Mouse (Mus musculus): ENCODE results near the gene Bcor. TPM values are rescaled to one million over a fixed set of nuclear protein-coding genes. Genes with fewer than 3 reads are reported as not detected.
A peak's percentile ranks its signal among the peaks of the same experiment; 100 is the strongest.

Gene Bcor
- polyA plus RNA-seq, 1 experiment from 2014 or later, result 23.0 TPM

DNA sequence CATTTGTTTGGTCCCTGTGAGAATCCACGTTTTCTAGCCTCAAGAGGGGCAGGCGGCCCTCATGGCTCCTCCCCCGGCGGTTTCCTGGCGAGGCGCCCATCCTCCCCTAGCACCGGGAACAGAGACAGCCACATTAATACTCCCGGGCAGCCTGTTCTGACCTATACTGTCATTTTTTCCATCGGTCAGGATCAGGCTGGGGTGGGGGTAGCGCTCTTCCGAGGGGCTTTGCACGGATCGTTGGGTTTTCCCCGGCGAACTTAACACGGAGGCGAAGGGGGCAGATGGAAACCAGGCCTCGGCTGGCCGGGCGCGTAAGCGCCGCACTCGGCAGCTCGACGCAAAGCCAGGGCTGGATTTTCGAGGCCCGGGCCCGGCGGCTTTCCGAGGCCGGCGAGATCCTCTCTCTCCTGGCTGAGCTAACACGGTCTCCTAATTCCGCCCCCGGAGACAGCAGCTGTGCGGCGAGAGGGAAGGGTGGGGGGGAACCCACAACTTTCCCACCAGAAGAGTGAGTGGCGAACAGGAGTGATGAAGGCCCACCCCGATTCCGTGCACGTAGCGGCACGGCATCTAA lies 1.8 kb downstream of the Bcor start:
- no peak overlapping the region for H3K27ac ChIP-seq
- H3K36me3 ChIP-seq, result no peaks in the 10 kb centered on the region
- H3K27me3 ChIP-seq (replicated peaks), result peaks cover 41% of the 10 kb centered on the region
- no peaks in the 10 kb centered on the region for H3K9me3 ChIP-seq
- 4% methylated on average over 44 of the region's 44 CpGs for WGBS
- H3K4me3 ChIP-seq, result peak overlapping the region; percentile 13; the same call in 1 of the 2 replicates
- H3K4me1 ChIP-seq, result peaks cover 25% of the 10 kb centered on the region
- peak overlapping the region; percentile 63 for H3K4me2 ChIP-seq (replicated peaks)
- ATAC-seq (ENCODE audit: low FRiP score, low read depth), result peak; percentile 55
- no peak overlapping the region for H3K9ac ChIP-seq

DNA sequence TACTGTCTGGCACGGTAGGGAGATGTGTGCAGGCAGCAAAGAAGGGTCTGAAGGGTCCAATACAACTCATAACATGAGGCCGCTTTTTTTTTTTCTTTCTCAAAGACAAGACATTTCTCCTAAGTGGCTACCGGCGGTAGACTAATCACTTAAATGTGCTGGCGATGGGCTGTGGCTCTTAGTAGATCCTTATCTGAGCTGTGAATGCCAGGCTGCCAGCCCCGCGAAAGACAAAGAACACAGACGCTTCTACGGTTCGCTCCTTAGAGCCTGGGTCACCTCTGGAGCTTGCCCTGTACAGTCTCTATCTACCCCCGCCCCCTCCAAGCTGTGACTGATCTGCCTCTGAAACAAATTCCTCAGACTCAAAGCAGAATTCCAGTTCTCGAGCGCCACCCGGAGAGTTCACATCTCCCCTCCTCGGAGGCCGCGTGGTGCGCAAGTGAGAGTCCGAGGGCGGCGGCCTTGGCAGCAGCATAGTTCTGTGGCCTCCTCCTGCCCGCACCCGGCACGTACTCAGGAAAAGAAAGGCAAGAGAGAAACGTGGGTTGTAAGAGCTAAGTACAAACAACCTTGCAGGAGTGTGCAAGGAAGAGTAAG lies 2.7 kb downstream of the Bcor start:
- peaks cover 28% of the 10 kb centered on the region for H3K4me1 ChIP-seq
- no peaks in the 10 kb centered on the region for H3K36me3 ChIP-seq
- no peaks in the 10 kb centered on the region for H3K9me3 ChIP-seq
- H3K4me3 ChIP-seq, result no peak overlapping the region
- H3K9ac ChIP-seq, result no peak overlapping the region
- peak overlapping the region; percentile 63 for H3K4me2 ChIP-seq (replicated peaks)
- ATAC-seq (ENCODE audit: low FRiP score, low read depth), result no peak
- H3K27ac ChIP-seq, result no peak overlapping the region
- 5% methylated on average over 25 of the region's 25 CpGs for WGBS
- H3K27me3 ChIP-seq (replicated peaks), result peaks cover 41% of the 10 kb centered on the region

- ATAC-seq (ENCODE audit: low FRiP score, low read depth), result no peak
- peaks cover 39% of the 10 kb centered on the region for H3K4me1 ChIP-seq
Observed at GRCm38 (mm10) chrX:12155842-12156291, 4.3 kb downstream of the Bcor start.

DNA sequence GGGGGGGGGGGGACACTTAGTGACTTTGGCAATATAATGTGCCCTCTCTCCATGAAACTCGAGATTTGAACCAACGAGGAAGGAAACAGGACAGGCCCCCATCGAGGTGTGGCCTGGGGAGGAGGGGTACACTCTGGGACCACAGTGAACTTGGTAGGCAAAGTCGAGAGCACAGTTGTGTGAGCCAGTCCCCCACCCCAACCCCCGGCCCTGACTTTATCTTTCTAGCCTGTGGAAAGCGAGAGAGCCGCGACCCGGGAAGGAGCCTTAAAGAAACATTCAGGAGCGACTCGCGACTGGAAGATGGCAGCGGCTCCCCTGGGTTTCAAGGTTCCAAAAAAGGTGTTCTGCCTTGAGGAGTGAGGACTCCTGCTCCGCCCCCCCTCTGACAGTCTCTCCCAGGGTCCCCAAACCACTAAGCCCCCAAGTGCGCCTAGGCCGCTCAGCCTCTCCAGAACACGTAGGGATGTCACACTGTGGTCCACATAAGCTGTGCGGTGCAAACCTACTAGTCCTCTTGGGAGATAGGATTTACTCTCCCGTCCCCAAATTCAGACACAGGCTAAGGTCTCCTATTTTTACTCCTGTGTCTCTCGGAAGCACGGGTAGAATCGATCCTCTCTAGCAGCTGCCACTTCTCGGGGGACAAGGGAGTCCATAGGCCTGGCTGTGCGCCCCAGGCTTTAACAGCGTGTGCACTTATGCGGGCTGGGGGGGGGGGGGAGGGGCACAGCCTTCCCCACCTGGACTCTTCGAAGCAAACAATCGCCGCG lies 4.9 kb downstream of the Bcor start:
- peaks cover 44% of the 10 kb centered on the region for H3K4me1 ChIP-seq
- H3K9me3 ChIP-seq, result no peaks in the 10 kb centered on the region
- ATAC-seq (ENCODE audit: low FRiP score, low read depth), result no peak
- H3K4me2 ChIP-seq (replicated peaks), result peak overlapping the region; percentile 54
- WGBS, result 10% methylated on average over 30 of the region's 30 CpGs
- 0 out of 2 replicates have a peak overlapping the region, but pooled peaks have one; percentile 9 for H3K4me3 ChIP-seq
- no peaks in the 10 kb centered on the region for H3K36me3 ChIP-seq
- H3K9ac ChIP-seq, result no peak overlapping the region
- peaks cover 39% of the 10 kb centered on the region for H3K27me3 ChIP-seq (replicated peaks)
- H3K27ac ChIP-seq, result no peak overlapping the region

More at GRCm38 (mm10) chrX:12155842-12156291, 4.3 kb downstream of the Bcor start:
- no peaks in the 10 kb centered on the region for H3K9me3 ChIP-seq
- H3K27me3 ChIP-seq (replicated peaks), result peaks cover 41% of the 10 kb centered on the region
- no peak overlapping the region for H3K27ac ChIP-seq
- 0 out of 2 replicates have a peak overlapping the region, but pooled peaks have one; percentile 9 for H3K4me3 ChIP-seq
- no peaks in the 10 kb centered on the region for H3K36me3 ChIP-seq
- 6% methylated on average over 30 of the region's 30 CpGs for WGBS
- peak overlapping the region; percentile 54 for H3K4me2 ChIP-seq (replicated peaks)
- no peak overlapping the region for H3K9ac ChIP-seq

GRCm38 (mm10) chrX:12153141-12154095 lies 6.7 kb downstream of the Bcor start:
- Histone ChIP-seq H3K4me2 (replicated peaks) (no peak overlapping the region), H3K9ac (no peak overlapping the region), H3K4me1 (peaks cover 39% of the 10 kb centered on the region), H3K4me3 (no peak overlapping the region), H3K27me3 (replicated peaks) (peaks cover 40% of the 10 kb centered on the region), H3K9me3 (no peaks in the 10 kb centered on the region), H3K36me3 (no peaks in the 10 kb centered on the region), H3K27ac (no peak overlapping the region)
- ATAC-seq (ENCODE audit: low FRiP score, low read depth), result no peak
- 11% methylated on average over 31 of the region's 31 CpGs for WGBS

- 8% methylated on average over 42 of the region's 42 CpGs for WGBS
- Histone ChIP-seq H3K4me3 (0 out of 2 replicates have a peak overlapping the region, but pooled peaks have one; percentile 13), H3K9ac (no peak overlapping the region), H3K4me1 (peaks cover 39% of the 10 kb centered on the region), H3K36me3 (no peaks in the 10 kb centered on the region), H3K9me3 (no peaks in the 10 kb centered on the region), H3K27me3 (replicated peaks) (peaks cover 36% of the 10 kb centered on the region), H3K4me2 (replicated peaks) (peak overlapping the region; percentile 57), H3K27ac (no peak overlapping the region)
- ATAC-seq (ENCODE audit: low FRiP score, low read depth), result peak; percentile 26; the same call in 1 of the 2 replicates
Observed at GRCm38 (mm10) chrX:12151996-12152904, 7.9 kb downstream of the Bcor start.

GRCm38 (mm10) chrX:12151269-12151995 lies 8.7 kb downstream of the Bcor start:
- H3K4me2 ChIP-seq (replicated peaks), result peak overlapping the region; percentile 57
- no peak overlapping the region for H3K9ac ChIP-seq
- 0 out of 2 replicates have a peak, but pooled peaks have one; percentile 32 for ATAC-seq (ENCODE audit: low FRiP score, low read depth)
- H3K4me1 ChIP-seq, result peaks cover 33% of the 10 kb centered on the region
- whole genome bisulfite sequencing, result 3% methylated on average over 43 of the region's 43 CpGs
- no peak overlapping the region for H3K27ac ChIP-seq
- H3K27me3 ChIP-seq (replicated peaks), result peaks cover 31% of the 10 kb centered on the region
- 0 out of 2 replicates have a peak overlapping the region, but pooled peaks have one; percentile 13 for H3K4me3 ChIP-seq
- no peaks in the 10 kb centered on the region for H3K36me3 ChIP-seq
- no peaks in the 10 kb centered on the region for H3K9me3 ChIP-seq

- H3K9ac ChIP-seq, result no peak overlapping the region
- 10% methylated on average over 7 of the region's 7 CpGs for WGBS
- H3K4me1 ChIP-seq, result peaks cover 27% of the 10 kb centered on the region
Observed at GRCm38 (mm10) chrX:12150425-12150824, 9.7 kb downstream of the Bcor start.

GRCm38 (mm10) chrX:12146263-12146662 lies 13.9 kb downstream of the Bcor start:
- H3K27me3 ChIP-seq (replicated peaks), result peaks cover 9% of the 10 kb centered on the region; the same call in 1 of the 2 replicates
- H3K27ac ChIP-seq, result no peak overlapping the region
- H3K9ac ChIP-seq, result no peak overlapping the region

More at GRCm38 (mm10) chrX:12150425-12150824, 9.7 kb downstream of the Bcor start:
- Histone ChIP-seq H3K4me2 (replicated peaks) (peak overlapping the region; percentile 20; the same call in 1 of the 2 replicates), H3K27ac (no peak overlapping the region), H3K36me3 (no peaks in the 10 kb centered on the region), H3K4me3 (no peak overlapping the region), H3K27me3 (replicated peaks) (peaks cover 24% of the 10 kb centered on the region), H3K9me3 (no peaks in the 10 kb centered on the region)
- no peak for ATAC-seq (ENCODE audit: low FRiP score, low read depth)

DNA sequence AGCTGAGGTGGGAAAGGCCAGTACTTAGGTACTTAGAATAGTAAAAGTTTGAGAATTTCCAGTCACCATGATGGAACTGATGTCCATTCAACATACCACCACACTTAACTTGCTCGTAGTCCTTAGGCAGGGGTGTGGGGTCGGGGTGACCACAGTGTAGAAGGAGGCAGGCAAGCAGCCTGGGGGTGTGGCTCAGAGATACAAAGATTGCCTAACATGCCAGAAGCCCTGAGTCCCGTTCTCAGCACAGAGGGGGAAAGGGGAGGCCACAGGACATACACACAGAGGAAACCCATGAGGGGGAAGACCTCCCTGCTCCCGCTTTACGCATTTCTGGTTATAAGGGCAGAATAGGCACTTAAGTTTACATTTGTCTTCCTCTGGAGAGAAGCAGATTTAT lies 17.3 kb downstream of the Bcor start:
- peaks cover 20% of the 10 kb centered on the region for H3K27me3 ChIP-seq (replicated peaks)
- peaks cover 7% of the 10 kb centered on the region for H3K4me1 ChIP-seq
- no peaks in the 10 kb centered on the region for H3K9me3 ChIP-seq
- H3K27ac ChIP-seq, result no peak overlapping the region
- H3K9ac ChIP-seq, result no peak overlapping the region
- no peak overlapping the region for H3K4me2 ChIP-seq (replicated peaks)
- H3K4me3 ChIP-seq, result no peak overlapping the region
- no peak for ATAC-seq (ENCODE audit: low FRiP score, low read depth)
- WGBS, result 52% methylated on average over 5 of the region's 5 CpGs
- H3K36me3 ChIP-seq, result no peaks in the 10 kb centered on the region

More at GRCm38 (mm10) chrX:12146263-12146662, 13.9 kb downstream of the Bcor start:
- Histone ChIP-seq H3K4me3 (no peak overlapping the region), H3K9me3 (no peaks in the 10 kb centered on the region), H3K4me1 (peaks cover 8% of the 10 kb centered on the region; the same call in 1 of the 2 replicates), H3K36me3 (no peaks in the 10 kb centered on the region), H3K4me2 (replicated peaks) (no peak overlapping the region)
- no peak for ATAC-seq (ENCODE audit: low FRiP score, low read depth)
- WGBS, result 56% methylated on average over 2 of the region's 2 CpGs

All from neural tube, embryonic 12.5 days (tissue).